Mouse (Mus musculus): Measurements from ENCODE around the gene Aldh16a1. TPM values are rescaled to one million over a fixed set of nuclear protein-coding genes. Genes with fewer than 3 reads are reported as not detected.

Aldh16a1 gene
- total and polyA plus RNA-seq, 2 experiments from 2014 or later, result 12.9 to 22.0 TPM

DNA sequence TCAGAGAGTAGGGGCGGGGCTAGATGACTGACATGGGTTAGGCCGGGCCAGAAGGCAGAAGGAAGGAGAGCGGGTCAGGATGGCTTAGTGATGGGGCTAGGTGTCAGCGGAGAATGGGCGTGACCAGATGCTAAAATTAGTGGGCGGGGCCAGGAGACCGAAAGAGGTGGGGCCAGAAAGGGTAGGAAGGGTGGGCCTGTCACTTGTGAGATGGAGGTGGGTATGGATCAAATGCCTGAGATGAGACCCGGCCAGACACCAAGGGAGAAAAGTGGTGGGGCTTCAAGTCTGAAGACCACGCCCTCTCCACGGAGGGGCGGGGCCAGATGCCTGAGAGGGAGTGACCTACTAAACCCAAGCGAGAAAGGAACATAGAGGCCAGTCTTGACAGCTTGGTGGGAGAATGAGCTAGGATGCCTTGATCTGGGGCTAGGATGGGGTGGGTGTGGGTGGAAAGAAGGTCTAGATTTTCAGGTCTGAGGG is 19.8 kb downstream of the Aldh16a1 start:
- no peak for TF ChIP-seq CTCF (IDR thresholded peaks at IDR 0.05)
- no peaks in the 10 kb centered on the region for H3K36me3 ChIP-seq (ENCODE audit: insufficient read depth, low read length)
- H3K4me2 ChIP-seq (ENCODE audit: low read depth, low read length, poor library complexity, severe bottlenecking), result no peak overlapping the region
- DNase-seq (ENCODE audit: low spot score), result no peak
- no peaks in the 10 kb centered on the region for H3K9me3 ChIP-seq (ENCODE audit: low read length)
- H3K27me3 ChIP-seq (ENCODE audit: insufficient read depth, low read length), result no peaks in the 10 kb centered on the region
- no peak overlapping the region for H3K27ac ChIP-seq (ENCODE audit: low read depth, low read length)
- no peak overlapping the region for H3K4me3 ChIP-seq (ENCODE audit: low read depth, low read length)
- WGBS, result 9% methylated on average over 11 of the region's 12 CpGs
- no peak for ATAC-seq (ENCODE audit: low FRiP score)
- 0 out of 2 replicates have a peak, but pooled peaks cover 3% of the 10 kb centered on the region for H3K4me1 ChIP-seq (ENCODE audit: insufficient read depth, low read length)
- H3K9ac ChIP-seq (replicated peaks; ENCODE audit: low read length, poor library complexity, severe bottlenecking), result no peak overlapping the region

DNA sequence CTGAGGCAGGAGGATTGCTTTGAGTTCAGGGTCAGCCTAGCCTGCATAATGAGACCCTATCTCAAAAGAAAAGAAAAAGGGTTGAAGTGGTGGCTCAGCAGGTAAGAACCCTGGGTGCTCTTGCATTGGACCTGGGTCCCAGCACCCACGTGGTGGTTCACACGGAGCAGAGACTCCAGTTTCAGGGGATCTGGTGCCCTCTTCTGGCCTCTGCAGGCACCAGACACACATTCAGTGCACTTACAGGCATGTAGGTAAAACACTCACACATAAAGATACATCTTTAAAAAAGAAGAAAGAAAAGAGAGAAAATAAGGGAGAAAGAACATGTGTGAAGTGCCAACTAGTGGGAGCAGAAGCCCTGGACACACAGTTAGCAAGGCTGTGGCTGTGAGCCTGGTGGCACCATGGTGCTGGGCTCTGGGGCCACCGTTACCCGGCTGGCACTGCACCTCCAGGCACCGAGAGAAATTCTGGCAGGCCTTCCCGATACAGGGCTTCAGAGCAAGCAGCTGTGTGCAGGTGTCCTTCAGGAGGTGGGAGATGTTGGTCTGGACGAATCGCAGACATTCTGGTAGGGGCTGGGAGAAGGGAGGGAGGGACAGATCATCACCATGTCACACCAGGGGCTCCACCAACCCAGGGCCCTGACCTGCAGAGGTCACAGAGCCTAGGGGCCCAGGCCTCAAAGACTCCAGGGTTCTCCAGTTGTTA is 20.8 kb downstream of the Aldh16a1 start:
- TF ChIP-seq CTCF (IDR thresholded peaks at IDR 0.05), result peak; percentile 12; the same call in 1 of the 2 replicates
- Histone ChIP-seq H3K36me3 (ENCODE audit: insufficient read depth, low read length) (no peaks in the 10 kb centered on the region), H3K9ac (replicated peaks; ENCODE audit: low read length, poor library complexity, severe bottlenecking) (no peak overlapping the region)

DNA sequence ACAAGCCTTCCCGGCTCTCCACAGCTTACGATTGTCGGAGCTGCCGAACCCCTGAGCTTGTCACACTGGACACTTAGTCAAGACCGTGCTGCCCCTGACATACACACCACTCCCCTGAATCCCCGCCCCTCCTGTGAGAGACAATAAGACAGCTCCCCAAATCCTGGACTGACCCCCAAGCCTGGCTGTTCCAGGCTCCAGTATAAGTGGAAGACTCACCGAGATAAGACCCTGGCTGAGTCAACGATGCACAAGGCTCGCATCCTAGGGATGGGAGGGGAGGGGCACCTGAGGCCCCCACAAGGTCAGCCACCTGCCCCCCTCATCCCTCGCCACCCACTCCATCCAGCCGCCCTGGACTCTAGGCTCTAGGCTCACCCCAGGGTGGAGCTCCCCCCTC is 22.5 kb downstream of the Aldh16a1 start:
- Histone ChIP-seq H3K36me3 (ENCODE audit: insufficient read depth, low read length) (peaks cover under 1% of the 10 kb centered on the region), H3K27ac (ENCODE audit: low read depth, low read length) (no peak overlapping the region), H3K9me3 (ENCODE audit: low read length) (no peaks in the 10 kb centered on the region), H3K4me1 (ENCODE audit: insufficient read depth, low read length) (peaks cover 6% of the 10 kb centered on the region; the same call in 1 of the 2 replicates), H3K4me3 (ENCODE audit: low read depth, low read length) (no peak overlapping the region), H3K27me3 (ENCODE audit: insufficient read depth, low read length) (no peaks in the 10 kb centered on the region), H3K9ac (replicated peaks; ENCODE audit: low read length, poor library complexity, severe bottlenecking) (no peak overlapping the region), H3K4me2 (ENCODE audit: low read depth, low read length, poor library complexity, severe bottlenecking) (no peak overlapping the region)
- WGBS, result 80% methylated on average over 11 of the region's 11 CpGs
- no peak for DNase-seq (ENCODE audit: low spot score)
- no peak for ATAC-seq (ENCODE audit: low FRiP score)
- TF ChIP-seq CTCF (IDR thresholded peaks at IDR 0.05), result no peak

More for the DNA sequence above, 20.8 kb downstream of the Aldh16a1 start:
- 78% methylated on average over 8 of the region's 8 CpGs for WGBS
- H3K9me3 ChIP-seq (ENCODE audit: low read length), result no peaks in the 10 kb centered on the region
- H3K4me1 ChIP-seq (ENCODE audit: insufficient read depth, low read length), result 0 out of 2 replicates have a peak, but pooled peaks cover 3% of the 10 kb centered on the region
- ATAC-seq (ENCODE audit: low FRiP score), result no peak
- no peak overlapping the region for H3K27ac ChIP-seq (ENCODE audit: low read depth, low read length)
- H3K4me3 ChIP-seq (ENCODE audit: low read depth, low read length), result no peak overlapping the region
- no peak overlapping the region for H3K4me2 ChIP-seq (ENCODE audit: low read depth, low read length, poor library complexity, severe bottlenecking)
- no peak for DNase-seq (ENCODE audit: low spot score)
- no peaks in the 10 kb centered on the region for H3K27me3 ChIP-seq (ENCODE audit: insufficient read depth, low read length)

DNA sequence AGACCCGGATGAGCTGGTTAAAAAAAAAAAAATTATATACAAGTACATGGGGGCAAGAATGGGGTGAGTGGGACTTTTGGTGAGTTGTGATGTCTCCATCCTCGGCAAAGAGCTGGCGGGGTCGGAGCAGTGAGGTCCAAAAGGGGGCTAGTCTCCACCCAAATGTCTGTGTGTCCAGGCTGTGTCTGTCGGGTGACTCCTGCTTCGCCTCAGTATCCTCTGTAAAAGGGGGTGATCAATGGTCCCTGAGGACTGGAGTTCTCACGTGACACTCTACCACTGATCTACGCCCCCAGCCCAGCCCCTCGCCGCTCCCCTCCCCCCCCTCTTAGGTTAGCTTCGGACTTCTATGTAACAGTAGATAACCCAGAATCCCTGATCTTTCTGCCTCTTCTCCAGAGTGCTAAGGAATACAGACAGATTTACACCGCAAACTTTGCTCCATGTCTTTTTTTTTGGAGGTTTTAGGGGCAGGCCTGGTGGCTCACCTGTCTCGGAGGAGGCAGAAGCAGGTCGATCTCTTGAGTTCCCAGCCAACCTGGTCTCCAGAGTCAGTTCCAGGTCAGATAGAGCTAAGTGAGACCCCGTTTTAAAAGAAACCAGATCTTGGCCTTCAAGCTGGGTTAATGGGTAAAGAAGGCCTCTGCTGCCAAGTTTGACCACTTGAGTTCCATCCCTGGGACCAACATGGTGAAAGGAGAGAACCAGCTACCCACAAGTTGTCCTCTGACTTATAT is 24.4 kb downstream of the Aldh16a1 start:
- Histone ChIP-seq H3K36me3 (ENCODE audit: insufficient read depth, low read length) (peaks cover 16% of the 10 kb centered on the region), H3K4me2 (ENCODE audit: low read depth, low read length, poor library complexity, severe bottlenecking) (peak overlapping the region; percentile 58), H3K27ac (ENCODE audit: low read depth, low read length) (0 out of 2 replicates have a peak overlapping the region, but pooled peaks have one; percentile 92), H3K9ac (replicated peaks; ENCODE audit: low read length, poor library complexity, severe bottlenecking) (peak overlapping the region; percentile 71; the same call in 1 of the 2 replicates), H3K9me3 (ENCODE audit: low read length) (no peaks in the 10 kb centered on the region), H3K4me1 (ENCODE audit: insufficient read depth, low read length) (peaks cover 6% of the 10 kb centered on the region; the same call in 1 of the 2 replicates), H3K4me3 (ENCODE audit: low read depth, low read length) (no peak overlapping the region), H3K27me3 (ENCODE audit: insufficient read depth, low read length) (no peaks in the 10 kb centered on the region)
- no peak for TF ChIP-seq CTCF (IDR thresholded peaks at IDR 0.05)
- DNase-seq (ENCODE audit: low spot score), result no peak
- WGBS, result 63% methylated on average over 15 of the region's 15 CpGs
- ATAC-seq (ENCODE audit: low FRiP score), result no peak

DNA sequence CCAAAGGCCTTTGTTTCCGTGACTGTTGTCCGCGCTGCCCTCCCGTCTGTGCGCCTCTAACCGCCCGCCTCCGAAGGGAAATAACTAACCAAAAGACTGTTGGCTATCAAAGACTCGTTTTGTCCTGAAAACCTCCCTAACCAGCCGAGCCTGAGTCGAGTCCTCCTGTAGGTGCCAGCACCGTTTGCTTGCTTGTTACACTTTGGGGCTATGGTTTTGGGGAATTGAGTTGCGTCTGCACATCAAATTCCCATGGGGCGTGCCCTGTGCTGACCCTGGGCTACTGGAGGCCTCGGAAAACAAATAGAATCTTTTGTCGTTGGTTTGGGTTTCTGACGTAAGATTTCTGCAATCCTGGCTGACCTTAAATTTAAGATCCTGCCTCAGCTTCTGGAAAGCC is 25.1 kb downstream of the Aldh16a1 start:
- under 1% methylated on average over 17 of the region's 17 CpGs for WGBS
- TF ChIP-seq CTCF (IDR thresholded peaks at IDR 0.05), result no peak

More for the DNA sequence above, 25.1 kb downstream of the Aldh16a1 start:
- H3K4me3 ChIP-seq (ENCODE audit: low read depth, low read length), result peak overlapping the region; percentile 90
- H3K9me3 ChIP-seq (ENCODE audit: low read length), result no peaks in the 10 kb centered on the region
- H3K4me2 ChIP-seq (ENCODE audit: low read depth, low read length, poor library complexity, severe bottlenecking), result peak overlapping the region; percentile 58
- H3K36me3 ChIP-seq (ENCODE audit: insufficient read depth, low read length), result peaks cover 16% of the 10 kb centered on the region
- peak overlapping the region; percentile 71 for H3K9ac ChIP-seq (replicated peaks; ENCODE audit: low read length, poor library complexity, severe bottlenecking)
- ATAC-seq (ENCODE audit: low FRiP score) (no peak), DNase-seq (ENCODE audit: low spot score) (no peak)
- peak overlapping the region; percentile 92 for H3K27ac ChIP-seq (ENCODE audit: low read depth, low read length)
- no peaks in the 10 kb centered on the region for H3K27me3 ChIP-seq (ENCODE audit: insufficient read depth, low read length)
- H3K4me1 ChIP-seq (ENCODE audit: insufficient read depth, low read length), result peaks cover 6% of the 10 kb centered on the region; the same call in 1 of the 2 replicates
